Mouse (Mus musculus): ENCODE measurements around the gene Egfl8.

DNA sequence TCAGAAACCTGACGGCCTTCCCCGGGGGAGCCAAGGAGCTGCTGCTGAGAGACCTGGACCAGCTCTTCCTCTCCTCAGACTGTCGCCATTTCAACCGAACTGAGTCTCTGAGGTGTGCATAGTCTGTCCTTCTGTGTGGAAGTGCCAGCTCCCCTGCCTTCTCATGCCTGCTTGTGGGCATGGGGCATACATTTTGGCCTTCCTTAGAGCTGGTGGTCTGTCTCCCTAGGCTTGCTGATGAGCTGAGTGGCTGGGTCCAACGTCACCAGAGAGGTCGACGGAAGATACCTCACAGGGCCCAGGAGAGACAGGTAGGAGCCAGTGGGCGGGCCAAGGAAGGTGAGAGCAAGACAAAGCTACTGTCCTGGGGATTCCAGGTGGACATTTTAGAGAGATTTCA is 37.2 kb upstream of the Egfl8 start:
- TF ChIP-seq CTCF (IDR thresholded peaks at IDR 0.05; ENCODE audit: low read depth), result no peak
- TF ChIP-seq EP300 (IDR thresholded peaks at IDR 0.05; ENCODE audit: low read depth), result no peak
